Mouse (Mus musculus): ENCODE data around the gene Ano4. TPM values are rescaled to one million over a fixed set of nuclear protein-coding genes. Genes with fewer than 3 reads are reported as not detected.

Ano4 gene
- polyA plus RNA-seq (2012; rRNA removed), result 2.1 TPM in 2 replicates

DNA sequence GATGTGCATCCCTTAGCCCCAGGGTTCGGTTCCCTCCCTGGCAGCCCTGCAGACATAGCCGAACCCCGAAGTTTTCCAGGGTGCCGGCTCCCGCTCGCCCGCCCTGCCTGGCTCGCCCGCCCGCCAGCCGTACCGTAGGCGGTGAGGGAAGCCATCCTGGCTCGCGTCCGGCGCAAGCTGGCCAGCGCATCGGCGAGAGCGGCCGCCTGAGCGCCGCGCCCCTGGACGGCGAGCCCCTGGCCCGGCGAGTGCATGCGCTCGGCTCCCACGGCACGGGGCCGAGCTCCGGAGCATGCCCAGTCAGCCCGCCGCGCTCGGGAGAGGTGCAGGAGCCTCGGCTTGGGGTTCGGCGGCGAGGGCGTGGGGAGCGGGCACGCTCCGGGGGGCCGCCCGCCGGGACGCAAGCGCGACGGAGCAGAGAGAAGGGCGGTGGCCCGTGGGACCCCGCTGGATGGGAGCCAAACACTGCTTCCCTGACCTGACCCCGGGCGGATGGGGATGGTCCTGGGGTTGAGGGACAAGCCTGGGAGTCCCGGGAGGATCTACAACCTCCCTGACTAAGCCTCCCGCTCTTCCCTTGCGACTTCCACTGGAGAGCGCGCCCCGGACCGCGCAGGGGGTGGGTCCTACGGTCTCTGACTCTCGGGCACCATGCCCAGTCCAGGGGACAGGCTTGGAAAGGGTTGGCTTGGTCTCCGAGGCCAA, at the start of gene Ano4:
Gene Ano4 (minus strand): TSS at position 272 of the 705 bp plus-strand sequence.

Other genes with a start within 250 kb of the Ano4 start
- 5.2 and 7.9 TPM in 2 replicates for gene Gas2l3, start 99.2 kb upstream of the Ano4 start, polyA plus RNA-seq (2012; rRNA removed)
- gene Nr1h4, start 188.8 kb upstream of the Ano4 start, polyA plus RNA-seq (2012; rRNA removed), result 0.12 and 0.19 TPM in 2 replicates